ENCODE assay signal across 26 mouse cellular contexts in genomic region chr13:42351675-42352074, GRCm38 (mm10). TPM values are rescaled to one million over a fixed set of nuclear protein-coding genes. Genes with fewer than 3 reads are reported as not detected.
DNase-seq lines count a peak whose midpoint lies in the region; ATAC-seq and TF ChIP-seq lines count a peak whose summit lies in the region.
"Had no signal": no experiment of that assay in that cellular context is flagged by ENCODE, and none has a peak within 500 bp of the region (broad histone marks: within the 10 kb centered on the region; RNA-seq: fewer than 3 reads in every experiment).

No protein-coding gene starts in this region.

- H3K36me3 ChIP-seq in C2C12 (ENCODE audit: control insufficient read depth, insufficient read depth), result no peaks in the 10 kb centered on the region
- H3K36me3 ChIP-seq in stomach, postnatal 0 days (ENCODE audit: control insufficient read depth, insufficient read depth, low read length), result no peaks in the 10 kb centered on the region
- H3K36me3 ChIP-seq: embryonic facial prominence, embryonic 10.5 days; embryonic facial prominence, embryonic 13.5 days; forebrain, embryonic 12.5 days; forebrain, embryonic 15.5 days; G1E; hindbrain, embryonic 12.5 days; hindbrain, embryonic 15.5 days had no signal

- DNase-seq in heart, adult 11 months, result peak; percentile 85
- no peak for DNase-seq in heart, adult 8-10 months (ENCODE audit: low spot score)
- DNase-seq in Patski (ENCODE audit: low read depth, low spot score), result no peak
- no peak for DNase-seq in stomach, postnatal 0 days (ENCODE audit: low spot score)
- DNase-seq in retina, postnatal 1 day, result no peak
- no peak for DNase-seq in left cerebral cortex, postnatal 25 days (ENCODE audit: low spot score in 2 of 2)
- DNase-seq in retina, embryonic 14.5 days (ENCODE audit: low spot score), result no peak
- DNase-seq: adrenal gland, adult 8-10 months; adrenal gland, postnatal 25 days; cerebellum, adult 11-12 months; cerebellum, adult 8-10 months; cerebellum, postnatal 36 days; embryo, embryonic 11 days; gastrocnemius, postnatal 25 days; heart, adult 2 months had no signal

- TF ChIP-seq EP300 in stomach, postnatal 0 days (optimal IDR thresholded peaks at IDR 0.05), result no peak

- H3K27ac ChIP-seq in stomach, postnatal 0 days (replicated peaks), result peak overlapping the region; percentile 18; the same call in 1 of the 2 replicates
- H3K27ac ChIP-seq: embryonic facial prominence, embryonic 10.5 days; embryonic facial prominence, embryonic 13.5 days; forebrain, embryonic 12.5 days; forebrain, embryonic 15.5 days; heart, adult 2 months; hindbrain, embryonic 12.5 days; hindbrain, embryonic 15.5 days had no signal

- no peak overlapping the region for H3K4me2 ChIP-seq in stomach, postnatal 0 days (replicated peaks; ENCODE audit: low read depth)
- H3K4me2 ChIP-seq: embryonic facial prominence, embryonic 13.5 days; forebrain, embryonic 12.5 days; forebrain, embryonic 15.5 days; heart, embryonic 11.5 days; hindbrain, embryonic 12.5 days; hindbrain, embryonic 15.5 days had no signal

- POLR2A ChIA-PET in Patski (lab: Charles Lee), result interaction anchor here (1.4 kb wide), 1 partner anchor 50 kb away, joined by 4 read pairs; the partner anchor contains the start of gene Edn1

- H3K9ac ChIP-seq in stomach, postnatal 0 days (ENCODE audit: low read length), result no peak overlapping the region
- H3K9ac ChIP-seq: embryonic facial prominence, embryonic 13.5 days; forebrain, embryonic 12.5 days; forebrain, embryonic 15.5 days; hindbrain, embryonic 12.5 days; hindbrain, embryonic 15.5 days had no signal

- WGBS in stomach, postnatal 0 days, result 48% methylated on average over 7 of the region's 7 CpGs

- no peak for TF ChIP-seq CTCF in C2C12 (IDR thresholded peaks at IDR 0.05; ENCODE audit: control insufficient read depth, insufficient read depth, insufficient read length)
- no peak for TF ChIP-seq CTCF in Patski (IDR thresholded peaks at IDR 0.05)
- no peak for TF ChIP-seq CTCF in stomach, postnatal 0 days (IDR thresholded peaks at IDR 0.05; ENCODE audit: low read depth)

- in situ Hi-C loops in Patski (cut with MboI; ENCODE audit: low pct_unique_long_range_greater_than_20kb), result no loop called here

- no peaks in the 10 kb centered on the region for H3K4me1 ChIP-seq in stomach, postnatal 0 days (replicated peaks; ENCODE audit: control insufficient read depth, insufficient read depth)
- H3K4me1 ChIP-seq: embryonic facial prominence, embryonic 10.5 days; embryonic facial prominence, embryonic 13.5 days; forebrain, embryonic 12.5 days; forebrain, embryonic 15.5 days; hindbrain, embryonic 12.5 days; hindbrain, embryonic 15.5 days had no signal

- intact Hi-C loops in left cerebral cortex, postnatal 25 days (cut with DNase I), result no loop called here

- H3ac ChIP-seq in C2C12 (ENCODE audit: control insufficient read depth, insufficient read length, low read depth), result no peak overlapping the region

- CTCF ChIA-PET in Patski (lab: Charles Lee), result interaction anchor here (0.9 to 1.5 kb wide), 3 partner anchors 9 to 224 kb away, joined by 3 to 5 read pairs (median 3); no protein-coding TSS in a partner anchor

- no peaks in the 10 kb centered on the region for H3K9me3 ChIP-seq in stomach, postnatal 0 days (ENCODE audit: control insufficient read depth, low read length)
- H3K9me3 ChIP-seq: embryonic facial prominence, embryonic 10.5 days; embryonic facial prominence, embryonic 13.5 days; forebrain, embryonic 12.5 days; forebrain, embryonic 15.5 days; G1E; hindbrain, embryonic 12.5 days; hindbrain, embryonic 15.5 days had no signal

- no peaks in the 10 kb centered on the region for H3K79me2 ChIP-seq in C2C12 (ENCODE audit: control insufficient read depth, insufficient read depth)

- peak; percentile 74 for ATAC-seq in Patski
- peak; percentile 86 for ATAC-seq in stomach, postnatal 0 days (ENCODE audit: low FRiP score, low TSS enrichment)
- ATAC-seq: activated CD4-positive, CD25-positive, alpha-beta regulatory T cell, adult 4 months; forebrain, embryonic 15.5 days had no signal

- H3K4me3 ChIP-seq in C2C12 (ENCODE audit: insufficient read depth, poor library complexity, severe bottlenecking), result no peak overlapping the region
- H3K4me3 ChIP-seq in stomach, postnatal 0 days (ENCODE audit: low read depth, low read length), result no peak overlapping the region
- H3K4me3 ChIP-seq: embryonic facial prominence, embryonic 10.5 days; embryonic facial prominence, embryonic 13.5 days; erythroblast, embryonic 14.5 days; forebrain, embryonic 12.5 days; forebrain, embryonic 15.5 days; heart, adult 2 months; hindbrain, embryonic 12.5 days; hindbrain, embryonic 15.5 days had no signal

- H3K79me3 ChIP-seq in C2C12 (ENCODE audit: low read depth), result no peaks in the 10 kb centered on the region

- H3K27me3 ChIP-seq in C2C12 (ENCODE audit: control insufficient read depth, insufficient read depth, insufficient read length), result no peaks in the 10 kb centered on the region
- H3K27me3 ChIP-seq in Patski, result no peaks in the 10 kb centered on the region
- H3K27me3 ChIP-seq in stomach, postnatal 0 days (ENCODE audit: control insufficient read depth, insufficient read depth, low read length), result no peaks in the 10 kb centered on the region
- H3K27me3 ChIP-seq: embryonic facial prominence, embryonic 13.5 days; forebrain, embryonic 12.5 days; forebrain, embryonic 15.5 days; hindbrain, embryonic 12.5 days; hindbrain, embryonic 15.5 days had no signal

TF ChIP-seq in C2C12, 6 proteins besides CTCF, POLR2A, EP300 and RAD21:
- no peak for TF ChIP-seq MYOG (IDR thresholded peaks at IDR 0.05; ENCODE audit: control insufficient read depth, extremely low read depth, insufficient read length)
- peak; percentile 21 for TF ChIP-seq FOSL1 (IDR thresholded peaks at IDR 0.05; ENCODE audit: insufficient read depth, low read length, poor library complexity, severe bottlenecking)

RNA-seq across cellular contexts. Expression of gene Edn1, which starts 50.4 kb away (rescaled TPM):
- 1 to 10 TPM; 3.3 to 6.3 (median 3.8) TPM for total RNA-seq in heart, adult 8-10 months (2022)
- polyA plus RNA-seq in C2C12 (2012; fragmentation: generic; extraction: Trizol) (0.90 TPM), Patski (2021) (152 TPM)
- 14.3 and 14.9 TPM in 2 replicates for polyA plus RNA-seq in stomach, postnatal 0 days (2015; fragmentation: Nextera tagmentation; extraction: Ambion mirVana)
- total RNA-seq in left cerebral cortex, postnatal 25 days (2021), result 1 to 10 TPM; 2.6 to 2.7 TPM
- polyA plus RNA-seq: activated CD4-positive, CD25-positive, alpha-beta regulatory T cell, adult 4 months; erythroblast, embryonic 14.5 days; G1E had no signal
